Mouse (Mus musculus): Measurements from ENCODE around the gene Idh3a.

DNA sequence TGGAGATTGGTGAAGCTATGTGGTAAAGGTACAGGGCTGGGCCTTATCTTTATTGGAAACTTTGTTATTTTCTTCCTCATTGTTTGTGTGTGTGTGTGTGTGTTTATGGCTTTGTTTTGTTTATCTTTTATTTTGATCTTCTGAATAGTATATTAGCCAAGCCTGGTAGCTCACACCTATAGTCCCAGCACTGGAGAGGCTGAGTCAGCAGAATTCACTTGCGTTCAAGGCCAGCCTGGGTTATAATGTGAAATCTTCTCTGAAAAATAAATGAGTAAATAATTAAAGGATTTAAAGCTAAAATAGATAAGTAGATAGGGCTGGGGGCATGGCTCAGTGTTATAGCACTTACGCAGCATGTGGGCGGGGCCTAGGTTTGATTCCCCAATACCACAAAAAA lies 47.9 kb upstream of the Idh3a start:
- no peak for TF ChIP-seq POLR2A (IDR thresholded peaks at IDR 0.05; ENCODE audit: low read depth, low read length)
- TF ChIP-seq CTCF (IDR thresholded peaks at IDR 0.05; ENCODE audit: extremely low read depth, insufficient read depth, insufficient read length, insufficient replicate concordance) = no peak
